16 mouse cellular contexts compared by ENCODE assay signal in the genomic region with DNA sequence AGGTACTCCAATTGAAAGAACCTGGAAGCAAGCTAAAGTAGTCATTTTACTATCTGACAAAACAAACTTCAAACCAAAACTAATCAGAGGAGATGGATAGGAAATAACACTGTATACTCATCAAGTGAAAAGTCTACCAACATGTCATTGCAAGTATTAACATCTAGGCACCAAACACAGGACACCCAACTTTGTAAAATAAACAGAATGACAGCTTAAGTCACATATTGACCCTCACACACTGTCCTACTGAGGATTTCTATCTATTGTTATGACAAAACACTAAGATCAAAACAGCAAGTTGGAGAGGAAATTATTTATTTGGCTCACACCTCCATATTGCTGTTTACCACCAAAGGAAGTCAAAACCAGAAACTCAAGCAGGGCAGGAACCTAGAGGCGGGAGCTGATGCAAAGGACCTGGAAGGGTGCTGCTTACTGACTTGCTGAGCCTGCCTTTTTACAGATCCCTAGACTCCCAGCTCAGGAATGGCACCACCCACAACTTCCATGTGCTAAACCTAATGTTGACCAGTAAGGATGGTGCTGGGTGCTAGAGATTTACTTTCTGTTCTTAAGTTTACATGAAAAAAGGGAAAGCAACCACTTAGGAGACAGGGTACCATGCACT.
"Had no signal": no experiment of that assay in that cellular context is flagged by ENCODE, and none has a peak within 500 bp of the region (broad histone marks: within the 10 kb centered on the region; RNA-seq: fewer than 3 reads in every experiment).

No protein-coding gene starts in this region.

- DNase-seq: retina, postnatal 1 day; right cerebral cortex, adult 18-20 months; right cerebral cortex, postnatal 14 days; right cerebral cortex, postnatal 25 days; right cerebral cortex, postnatal 4 days; spleen, adult 18-20 months; thymus, adult 18-20 months; thymus, adult 2 months; thymus, postnatal 14 days; thymus, postnatal 25 days; thymus, postnatal 36 days; thymus, postnatal 4 days had no signal

- H3K4me3 ChIP-seq: neural tube, embryonic 13.5 days; neural tube, embryonic 15.5 days; stomach, embryonic 15.5 days had no signal

- H3K27ac ChIP-seq: neural tube, embryonic 13.5 days; neural tube, embryonic 15.5 days; stomach, embryonic 15.5 days; stomach, postnatal 0 days had no signal

- H3K27me3 ChIP-seq: neural tube, embryonic 13.5 days; neural tube, embryonic 15.5 days; stomach, embryonic 15.5 days had no signal

- H3K9ac ChIP-seq: neural tube, embryonic 13.5 days; neural tube, embryonic 15.5 days; stomach, embryonic 15.5 days had no signal

- H3K9me3 ChIP-seq: neural tube, embryonic 13.5 days; neural tube, embryonic 15.5 days; stomach, embryonic 15.5 days had no signal

- H3K36me3 ChIP-seq: neural tube, embryonic 13.5 days; neural tube, embryonic 15.5 days; stomach, embryonic 15.5 days had no signal

- H3K4me2 ChIP-seq: neural tube, embryonic 13.5 days; neural tube, embryonic 15.5 days; stomach, embryonic 15.5 days had no signal

- H3K4me1 ChIP-seq: neural tube, embryonic 13.5 days; neural tube, embryonic 15.5 days; stomach, embryonic 15.5 days had no signal
